Mouse (Mus musculus) CH12.LX (cell line): ENCODE measurements at regions not wholly inside any gene's neighbourhood (a gene's known extent, or its start where the extent isn't known, plus 50 kb on each side); places are given as distances from the start of the nearest gene placed in this dataset.

ENCODE experiments used
- DNase-seq: peaks from one replicate; pipeline ENCODE4 v3.0.0-alpha.2; 2013; ENCODE audit errors: extremely low read depth
- H3K27ac ChIP-seq: 2 replicates; pipeline ENCODE4 v1.5.1; 2012; ENCODE audit warnings: low read depth, mild to moderate bottlenecking, control low read depth, moderate library complexity; ENCODE audit not compliant: insufficient read depth
- H3K27me3 ChIP-seq: replicated peaks from 2 replicates; pipeline ENCODE3; 2012; ENCODE audit warnings: inconsistent platforms
- H3K36me3 ChIP-seq, 2 experiments: replicated peaks in 1 of 2; 2 replicates each; pipeline versions ENCODE3 to v1.6.1; 2012; ENCODE audit warnings: inconsistent platforms in 1 of 2, low read length in 1 of 2, mild to moderate bottlenecking in 1 of 2, mixed read lengths in 1 of 2, moderate library complexity in 1 of 2; ENCODE audit not compliant: control insufficient read depth in 1 of 2, insufficient read depth in 1 of 2
- H3K4me1 ChIP-seq, 2 experiments: 2 replicates each; pipeline ENCODE4 v1.6.1; 2012; ENCODE audit warnings: inconsistent platforms in 1 of 2, moderate library complexity in 1 of 2; ENCODE audit not compliant: insufficient read depth in 2 of 2, control insufficient read depth in 1 of 2
- H3K4me2 ChIP-seq: 2 replicates; pipeline ENCODE4 v1.6.1; 2012; ENCODE audit warnings: low read depth, mild to moderate bottlenecking, control low read depth; ENCODE audit not compliant: poor library complexity, insufficient read depth, severe bottlenecking
- H3K4me3 ChIP-seq, 3 experiments: fragments of 150-350 bp in 1 of 3; sonication (generic) in 1 of 3; replicated peaks in 1 of 3; 2 replicates each; pipeline versions ENCODE3 to v1.5.1; 2011 to 2012; ENCODE audit warnings: low read depth in 2 of 3, low read length in 2 of 3, mild to moderate bottlenecking in 2 of 3, moderate library complexity in 2 of 3, control low read depth in 1 of 3, improper control_type of control experiment in 1 of 3, inconsistent platforms in 1 of 3, mixed read lengths in 1 of 3; ENCODE audit not compliant: poor library complexity in 1 of 3
- H3K79me2 ChIP-seq: replicated peaks from 2 replicates; pipeline ENCODE4 v1.6.1; 2012; ENCODE audit warnings: mild to moderate bottlenecking, moderate library complexity; ENCODE audit not compliant: control insufficient read depth, poor library complexity, insufficient read depth, severe bottlenecking; ENCODE audit errors: extremely low read depth
- H3K9ac ChIP-seq: 2 replicates; pipeline ENCODE4 v1.6.1; 2012; ENCODE audit warnings: low read depth, mild to moderate bottlenecking, control low read depth, moderate library complexity; ENCODE audit not compliant: insufficient read depth
- H3K9me3 ChIP-seq: replicated peaks from 2 replicates; pipeline ENCODE3; 2012; ENCODE audit warnings: low read length, inconsistent platforms, mixed read lengths
- BHLHE40 ChIP-seq: IDR thresholded peaks from 2 replicates; pipeline ENCODE4 v1.6.1; 2011; ENCODE audit warnings: mild to moderate bottlenecking, low read depth, low read length, improper control_type of control experiment
- CHD2 ChIP-seq: IDR thresholded peaks from 2 replicates; pipeline ENCODE4 v1.6.1; 2011; ENCODE audit warnings: low read length, improper control_type of control experiment
- CTCF ChIP-seq, 2 experiments: IDR thresholded peaks in 1 of 2; conservative IDR thresholded peaks in 1 of 2; 2 replicates each; pipeline ENCODE4 v1.5.1; 2011 to 2012; ENCODE audit warnings: low read depth in 2 of 2, low read length in 2 of 2, improper control_type of control experiment in 1 of 2, inconsistent platforms in 1 of 2, mild to moderate bottlenecking in 1 of 2, moderate library complexity in 1 of 2
- GABPA ChIP-seq: IDR thresholded peaks from 2 replicates; pipeline ENCODE4 v1.6.1; 2012; ENCODE audit warnings: low read depth, low read length, improper control_type of control experiment, inconsistent platforms; ENCODE audit not compliant: insufficient replicate concordance
- IRF4 ChIP-seq: IDR thresholded peaks from 2 replicates; pipeline ENCODE4 v1.6.1; 2014; ENCODE audit warnings: low read depth, mild to moderate bottlenecking, inconsistent platforms, low read length, improper control_type of control experiment
- MAFK ChIP-seq: IDR thresholded peaks from 2 replicates; pipeline ENCODE4 v1.6.1; 2011; ENCODE audit warnings: low read length, improper control_type of control experiment; ENCODE audit not compliant: insufficient replicate concordance
- MAX ChIP-seq: IDR thresholded peaks from 2 replicates; pipeline ENCODE4 v1.6.1; 2011; ENCODE audit warnings: low read length, improper control_type of control experiment
- MYC ChIP-seq: IDR thresholded peaks from 2 replicates; pipeline ENCODE4 v1.6.1; 2011; ENCODE audit warnings: low read depth, mild to moderate bottlenecking, improper control_type of control experiment, low read length
- NRF1 ChIP-seq: IDR thresholded peaks from 2 replicates; pipeline ENCODE4 v1.6.1; 2014; ENCODE audit warnings: low read depth, mild to moderate bottlenecking, inconsistent platforms, low read length, improper control_type of control experiment, moderate library complexity
- RCOR1 ChIP-seq: conservative IDR thresholded peaks from 2 replicates; pipeline ENCODE4 v1.6.1; 2012; ENCODE audit warnings: low read depth, mild to moderate bottlenecking, inconsistent platforms, low read length, improper control_type of control experiment
- ZC3H11A ChIP-seq: IDR thresholded peaks from 2 replicates; pipeline ENCODE4 v1.6.1; 2012; ENCODE audit warnings: low read depth, mild to moderate bottlenecking, inconsistent platforms, low read length, improper control_type of control experiment
- dilution Hi-C: fragments of 300-500 bp; cut with MboI; formaldehyde crosslinking; loops from 2 replicates; pipeline ENCODE4 v1.14.3; 2020; ENCODE audit warnings: low sequenced_read_pairs; ENCODE audit not compliant: extremely low pct_unique_long_range_greater_than_20kb, extremely low pct_ligation_motif_present
- in situ Hi-C: fragments of 300-500 bp; cut with MboI; formaldehyde crosslinking; loops from 3 replicates; pipeline ENCODE4 v1.14.3; 2019; ENCODE audit warnings: low sequenced_read_pairs, low pct_ligation_motif_present, low pct_unique_long_range_greater_than_20kb, mixed read lengths

- Histone ChIP-seq H3K4me2 (no peak overlapping the region), H3K4me3 (no peak overlapping the region), H3K27ac (no peak overlapping the region), H3K27me3 (no peaks in the 10 kb centered on the region), H3K9me3 (no peaks in the 10 kb centered on the region), H3K9ac (no peak overlapping the region), H3K4me1 (no peaks in the 10 kb centered on the region), H3K79me2 (no peaks in the 10 kb centered on the region), H3K36me3 (no peaks in the 10 kb centered on the region)
- in situ Hi-C loops, result no loop called here
- DNase-seq, result no peak
- TF ChIP-seq CHD2, result no peak
- TF ChIP-seq BHLHE40, result no peak
- TF ChIP-seq MAX, result no peak
- no peak for TF ChIP-seq ZC3H11A
- TF ChIP-seq MYC, result no peak
- TF ChIP-seq CTCF (conservative IDR thresholded peaks at IDR 0.05 in 1 of 2, IDR thresholded peaks at IDR 0.05 in 1 of 2; ENCODE audit: low read depth in 2 of 2, low read length in 2 of 2), result no peak
- no peak for TF ChIP-seq IRF4
- no peak for TF ChIP-seq MAFK
- TF ChIP-seq RCOR1, result no peak
- TF ChIP-seq GABPA, result no peak
- dilution Hi-C loops, result no loop called here
These were observed 66.7 kb upstream of the Vldlr start for GRCm38 (mm10) chr19:27149567-27149966.

GRCm38 (mm10) chr19:27161933-27162332 lies 54.4 kb upstream of the Vldlr start:
- Histone ChIP-seq H3K79me2 (no peaks in the 10 kb centered on the region), H3K4me3 (no peak overlapping the region)
- in situ Hi-C loops, result no loop called here

More at GRCm38 (mm10) chr19:27161933-27162332, 54.4 kb upstream of the Vldlr start:
- Histone ChIP-seq H3K9ac (no peak overlapping the region), H3K9me3 (peaks cover 2% of the 10 kb centered on the region), H3K4me2 (no peak overlapping the region), H3K27me3 (no peaks in the 10 kb centered on the region), H3K4me1 (no peaks in the 10 kb centered on the region), H3K36me3 (no peaks in the 10 kb centered on the region), H3K27ac (no peak overlapping the region)
- dilution Hi-C loops, result no loop called here
- no peak for TF ChIP-seq NRF1
- DNase-seq, result no peak
